Mouse (Mus musculus): ENCODE measurements around the gene Pdzk1. TPM values are rescaled to one million over a fixed set of nuclear protein-coding genes. Genes with fewer than 3 reads are reported as not detected.

Gene Pdzk1
- polyA plus RNA-seq, 1 experiment = 143 TPM

- Histone ChIP-seq H3K27me3 (ENCODE audit: control insufficient read depth, insufficient read depth, low read length) (no peaks in the 10 kb centered on the region), H3K4me1 (ENCODE audit: control insufficient read depth, insufficient read depth, low read length) (peaks cover 3% of the 10 kb centered on the region; the same call in 1 of the 2 replicates), H3K4me3 (ENCODE audit: control insufficient read depth, low read depth, low read length) (peak overlapping the region; percentile 67), H3K27ac (ENCODE audit: control insufficient read depth, insufficient read depth, low read depth, low read length) (no peak overlapping the region), H3K36me3 (ENCODE audit: control insufficient read depth, insufficient read depth, low read length) (no peaks in the 10 kb centered on the region)
- TF ChIP-seq CTCF (IDR thresholded peaks at IDR 0.05; ENCODE audit: control insufficient read depth, insufficient read depth, insufficient replicate concordance, low read depth, low read length) (no peak), POLR2A (IDR thresholded peaks at IDR 0.05; ENCODE audit: control insufficient read depth, low read depth, low read length) (no peak)
Observed at GRCm38 (mm10) chr3:96834587-96835348, 5.7 kb downstream of the Pdzk1 start.

- TF ChIP-seq POLR2A (IDR thresholded peaks at IDR 0.05; ENCODE audit: control insufficient read depth, low read depth, low read length) (no peak), CTCF (IDR thresholded peaks at IDR 0.05; ENCODE audit: control insufficient read depth, insufficient read depth, insufficient replicate concordance, low read depth, low read length) (no peak)
- no peaks in the 10 kb centered on the region for H3K36me3 ChIP-seq (ENCODE audit: control insufficient read depth, insufficient read depth, low read length)
- H3K27ac ChIP-seq (ENCODE audit: control insufficient read depth, insufficient read depth, low read depth, low read length) = no peak overlapping the region
- H3K4me1 ChIP-seq (ENCODE audit: control insufficient read depth, insufficient read depth, low read length) = peaks cover 3% of the 10 kb centered on the region; the same call in 1 of the 2 replicates
- H3K27me3 ChIP-seq (ENCODE audit: control insufficient read depth, insufficient read depth, low read length) = no peaks in the 10 kb centered on the region
- H3K4me3 ChIP-seq (ENCODE audit: control insufficient read depth, low read depth, low read length) = peak overlapping the region; percentile 57; the same call in 1 of the 2 replicates
Observed at GRCm38 (mm10) chr3:96836414-96836813, 7.3 kb downstream of the Pdzk1 start.

- H3K36me3 ChIP-seq (ENCODE audit: control insufficient read depth, insufficient read depth, low read length) = no peaks in the 10 kb centered on the region
- H3K27me3 ChIP-seq (ENCODE audit: control insufficient read depth, insufficient read depth, low read length) = no peaks in the 10 kb centered on the region
- peaks cover 3% of the 10 kb centered on the region; the same call in 1 of the 2 replicates for H3K4me1 ChIP-seq (ENCODE audit: control insufficient read depth, insufficient read depth, low read length)
- H3K27ac ChIP-seq (ENCODE audit: control insufficient read depth, insufficient read depth, low read depth, low read length) = no peak overlapping the region
- no peak overlapping the region for H3K4me3 ChIP-seq (ENCODE audit: control insufficient read depth, low read depth, low read length)
- TF ChIP-seq POLR2A (IDR thresholded peaks at IDR 0.05; ENCODE audit: control insufficient read depth, low read depth, low read length) (no peak), CTCF (IDR thresholded peaks at IDR 0.05; ENCODE audit: control insufficient read depth, insufficient read depth, insufficient replicate concordance, low read depth, low read length) (no peak)
Observed at GRCm38 (mm10) chr3:96838996-96839645, 10.0 kb downstream of the Pdzk1 start.

GRCm38 (mm10) chr3:96845191-96845590, 16.1 kb downstream of the Pdzk1 start:
- Histone ChIP-seq H3K4me1 (ENCODE audit: control insufficient read depth, insufficient read depth, low read length) (no peaks in the 10 kb centered on the region), H3K36me3 (ENCODE audit: control insufficient read depth, insufficient read depth, low read length) (no peaks in the 10 kb centered on the region), H3K4me3 (ENCODE audit: control insufficient read depth, low read depth, low read length) (no peak overlapping the region), H3K27ac (ENCODE audit: control insufficient read depth, insufficient read depth, low read depth, low read length) (no peak overlapping the region), H3K27me3 (ENCODE audit: control insufficient read depth, insufficient read depth, low read length) (no peaks in the 10 kb centered on the region)
- TF ChIP-seq POLR2A (IDR thresholded peaks at IDR 0.05; ENCODE audit: control insufficient read depth, low read depth, low read length) (no peak), CTCF (IDR thresholded peaks at IDR 0.05; ENCODE audit: control insufficient read depth, insufficient read depth, insufficient replicate concordance, low read depth, low read length) (no peak)

GRCm38 (mm10) chr3:96845806-96846205, 16.7 kb downstream of the Pdzk1 start:
- Histone ChIP-seq H3K4me1 (ENCODE audit: control insufficient read depth, insufficient read depth, low read length) (no peaks in the 10 kb centered on the region), H3K36me3 (ENCODE audit: control insufficient read depth, insufficient read depth, low read length) (no peaks in the 10 kb centered on the region), H3K27ac (ENCODE audit: control insufficient read depth, insufficient read depth, low read depth, low read length) (no peak overlapping the region), H3K27me3 (ENCODE audit: control insufficient read depth, insufficient read depth, low read length) (no peaks in the 10 kb centered on the region), H3K4me3 (ENCODE audit: control insufficient read depth, low read depth, low read length) (no peak overlapping the region)
- TF ChIP-seq POLR2A (IDR thresholded peaks at IDR 0.05; ENCODE audit: control insufficient read depth, low read depth, low read length) (no peak), CTCF (IDR thresholded peaks at IDR 0.05; ENCODE audit: control insufficient read depth, insufficient read depth, insufficient replicate concordance, low read depth, low read length) (no peak)

GRCm38 (mm10) chr3:96846985-96847384, 17.9 kb downstream of the Pdzk1 start:
- Histone ChIP-seq H3K4me1 (ENCODE audit: control insufficient read depth, insufficient read depth, low read length) (no peaks in the 10 kb centered on the region), H3K27ac (ENCODE audit: control insufficient read depth, insufficient read depth, low read depth, low read length) (no peak overlapping the region), H3K36me3 (ENCODE audit: control insufficient read depth, insufficient read depth, low read length) (no peaks in the 10 kb centered on the region), H3K4me3 (ENCODE audit: control insufficient read depth, low read depth, low read length) (no peak overlapping the region), H3K27me3 (ENCODE audit: control insufficient read depth, insufficient read depth, low read length) (no peaks in the 10 kb centered on the region)
- TF ChIP-seq CTCF (IDR thresholded peaks at IDR 0.05; ENCODE audit: control insufficient read depth, insufficient read depth, insufficient replicate concordance, low read depth, low read length) = no peak
- TF ChIP-seq POLR2A (IDR thresholded peaks at IDR 0.05; ENCODE audit: control insufficient read depth, low read depth, low read length) = no peak

- H3K36me3 ChIP-seq (ENCODE audit: control insufficient read depth, insufficient read depth, low read length) = no peaks in the 10 kb centered on the region
- H3K27ac ChIP-seq (ENCODE audit: control insufficient read depth, insufficient read depth, low read depth, low read length) = no peak overlapping the region
- no peaks in the 10 kb centered on the region for H3K27me3 ChIP-seq (ENCODE audit: control insufficient read depth, insufficient read depth, low read length)
- no peak overlapping the region for H3K4me3 ChIP-seq (ENCODE audit: control insufficient read depth, low read depth, low read length)
- TF ChIP-seq CTCF (IDR thresholded peaks at IDR 0.05; ENCODE audit: control insufficient read depth, insufficient read depth, insufficient replicate concordance, low read depth, low read length) (no peak), POLR2A (IDR thresholded peaks at IDR 0.05; ENCODE audit: control insufficient read depth, low read depth, low read length) (no peak)
- H3K4me1 ChIP-seq (ENCODE audit: control insufficient read depth, insufficient read depth, low read length) = no peaks in the 10 kb centered on the region
Observed at GRCm38 (mm10) chr3:96847661-96848060, 18.6 kb downstream of the Pdzk1 start.
